Mouse (Mus musculus) myocyte (in vitro differentiated cells): Measurements from ENCODE around the gene Cdh1. TPM values are rescaled to one million over a fixed set of nuclear protein-coding genes. Genes with fewer than 3 reads are reported as not detected.

Experiments used
- H3K27me3 ChIP-seq: one replicate; pipeline ENCODE4 v1.6.1; 2011; ENCODE audit not compliant: control insufficient read depth, insufficient read depth, insufficient read length
- H3K36me3 ChIP-seq: one replicate; pipeline ENCODE4 v1.6.1; 2011; ENCODE audit not compliant: control insufficient read depth, insufficient read depth
- H3K4me2 ChIP-seq: one replicate; pipeline ENCODE4 v1.6.1; 2011; ENCODE audit warnings: low read depth, control low read depth
- H3K4me3 ChIP-seq: one replicate; pipeline ENCODE4 v1.5.1; 2011; ENCODE audit warnings: mild to moderate bottlenecking, control low read depth, moderate library complexity
- H3K79me2 ChIP-seq: one replicate; pipeline ENCODE4 v1.6.1; 2011; ENCODE audit not compliant: control insufficient read depth, insufficient read depth
- H3ac ChIP-seq: one replicate; pipeline ENCODE4 v1.6.1; 2011; ENCODE audit not compliant: control insufficient read depth, insufficient read length
- CEBPB ChIP-seq: IDR thresholded peaks from 2 replicates; pipeline ENCODE4 v1.6.1; 2011; ENCODE audit warnings: mild to moderate bottlenecking, moderate library complexity; ENCODE audit not compliant: poor library complexity, insufficient read depth, severe bottlenecking
- E2F4 ChIP-seq: IDR thresholded peaks from one replicate; pipeline ENCODE4 v1.6.1; 2011; ENCODE audit warnings: mild to moderate bottlenecking, control low read depth, moderate library complexity; ENCODE audit not compliant: insufficient read depth
- MAX ChIP-seq: IDR thresholded peaks from one replicate; pipeline ENCODE4 v1.6.1; 2011; ENCODE audit warnings: low read depth, mild to moderate bottlenecking, control low read depth
- MYOD1 ChIP-seq, 3 experiments: IDR thresholded peaks; one replicate each; pipeline ENCODE4 v1.6.1; 2011; ENCODE audit warnings: control low read depth in 2 of 3, low read depth in 2 of 3, mild to moderate bottlenecking in 2 of 3, moderate library complexity in 1 of 3; ENCODE audit not compliant: insufficient read length in 2 of 3, control insufficient read depth in 1 of 3
- MYOG ChIP-seq, 3 experiments: IDR thresholded peaks; one replicate each; pipeline ENCODE4 v1.6.1; 2011; ENCODE audit warnings: control low read depth in 2 of 3, low read depth in 2 of 3, mild to moderate bottlenecking in 2 of 3; ENCODE audit not compliant: insufficient read length in 2 of 3, control insufficient read depth in 1 of 3, insufficient read depth in 1 of 3
- POLR2A ChIP-seq: IDR thresholded peaks from one replicate; pipeline ENCODE4 v1.6.1; 2011; ENCODE audit warnings: low read depth, mild to moderate bottlenecking, control low read depth, moderate library complexity; ENCODE audit not compliant: insufficient read length
- POLR2AphosphoS2 ChIP-seq: IDR thresholded peaks from one replicate; pipeline ENCODE4 v1.6.1; 2011; ENCODE audit warnings: low read depth, control low read depth; ENCODE audit not compliant: insufficient read length
- REST ChIP-seq: IDR thresholded peaks from one replicate; pipeline ENCODE4 v1.6.1; 2011; ENCODE audit warnings: mild to moderate bottlenecking, control low read depth, moderate library complexity; ENCODE audit not compliant: insufficient read depth, insufficient read length
- SRF ChIP-seq: IDR thresholded peaks from one replicate; pipeline ENCODE4 v1.6.1; 2011; ENCODE audit warnings: low read depth; ENCODE audit not compliant: control insufficient read depth, insufficient read length
- TCF12 ChIP-seq: IDR thresholded peaks from one replicate; pipeline ENCODE4 v1.6.1; 2011; ENCODE audit warnings: mild to moderate bottlenecking, control low read depth; ENCODE audit not compliant: poor library complexity, insufficient read depth, severe bottlenecking
- TCF3 ChIP-seq: IDR thresholded peaks from one replicate; pipeline ENCODE4 v1.6.1; 2011; ENCODE audit warnings: low read depth, control low read depth; ENCODE audit not compliant: insufficient read length
- USF1 ChIP-seq: IDR thresholded peaks from one replicate; pipeline ENCODE4 v1.6.1; 2011; ENCODE audit warnings: low read depth, mild to moderate bottlenecking, control low read depth, moderate library complexity
- polyA plus RNA-seq: library from polyadenylated mRNA; unstranded; fragments of >200 nt; fragmentation: generic; extraction: Trizol; gene quantifications from one replicate; pipeline ENCODE4 v1.2.1, GENCODE M21; 2012; ENCODE audit warnings: missing spikeins

Cdh1 gene
- polyA plus RNA-seq = 0.11 TPM

DNA sequence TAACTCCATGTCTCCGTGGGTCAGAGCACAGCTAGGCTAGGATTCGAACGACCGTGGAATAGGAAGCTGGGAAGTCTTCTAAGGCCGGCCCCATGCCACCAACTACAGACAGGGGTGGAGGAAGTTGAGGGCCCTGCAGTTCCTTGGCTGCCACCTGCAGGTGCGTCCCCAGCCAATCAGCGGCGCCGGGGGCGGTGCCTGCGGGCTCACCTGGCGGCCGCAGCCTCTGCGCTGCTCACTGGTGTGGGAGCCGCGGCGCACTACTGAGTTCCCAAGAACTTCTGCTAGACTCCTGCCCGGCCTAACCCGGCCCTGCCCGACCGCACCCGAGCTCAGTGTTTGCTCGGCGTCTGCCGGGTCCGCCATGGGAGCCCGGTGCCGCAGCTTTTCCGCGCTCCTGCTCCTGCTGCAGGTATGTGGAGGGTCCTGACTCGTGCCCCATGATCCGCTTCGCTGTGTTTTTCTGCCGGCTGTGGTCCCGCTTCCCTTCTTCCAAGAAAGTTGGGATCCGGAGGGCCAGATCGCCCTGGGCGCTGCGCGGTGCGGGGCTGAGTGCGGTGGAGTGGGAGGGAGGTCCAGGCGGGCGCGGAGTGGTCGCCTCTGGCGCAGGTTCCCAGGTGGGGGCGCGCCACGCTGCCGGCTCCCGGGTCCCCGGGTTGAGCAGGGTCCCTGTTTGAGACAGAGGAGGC lies at the start of gene Cdh1:
Cdh1 (plus strand) TSS at position 221 of the 689 bp plus-strand sequence.
- Histone ChIP-seq H3ac (no peak within 1 kb of the TSS), H3K4me3 (no peak within 1 kb of the TSS), H3K79me2 (no peaks in the 10 kb centered on the region), H3K4me2 (no peak within 1 kb of the TSS), H3K27me3 (no peaks in the 10 kb centered on the region), H3K36me3 (no peaks in the 10 kb centered on the region)
- TF ChIP-seq POLR2AphosphoS2 (no peak), POLR2A (no peak), USF1 (no peak), TCF3 (no peak), TCF12 (no peak), MYOD1 (IDR thresholded peaks at IDR 0.05; ENCODE audit: control insufficient read depth in 1 of 3, insufficient read length in 2 of 3, low read depth in 2 of 3) (no peak), CEBPB (no peak), E2F4 (no peak), REST (no peak), SRF (no peak), MYOG (IDR thresholded peaks at IDR 0.05; ENCODE audit: control insufficient read depth in 1 of 3, insufficient read depth in 1 of 3, insufficient read length in 2 of 3, low read depth in 2 of 3) (no peak), MAX (no peak)

DNA sequence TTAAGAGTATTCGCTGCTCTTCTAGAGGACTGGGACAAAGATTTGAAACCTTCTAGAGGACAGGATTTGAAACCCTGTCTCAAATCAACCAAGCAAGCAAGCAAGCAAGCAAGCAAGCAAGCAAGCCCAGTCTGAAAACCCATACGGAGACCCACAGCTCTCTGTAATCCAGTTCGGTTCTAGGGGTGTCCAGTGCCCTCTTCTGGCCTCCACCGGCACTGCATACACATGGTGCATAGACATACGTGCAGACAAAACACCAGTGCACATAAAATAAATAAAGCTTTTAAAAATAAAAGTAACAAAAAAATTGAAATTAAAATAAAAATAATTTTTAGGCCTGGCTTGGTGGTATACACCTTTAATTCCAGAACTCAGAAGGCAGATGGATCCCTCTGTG lies 49.1 kb upstream of the Cdh1 start:
- no peak overlapping the region for H3ac ChIP-seq
- H3K27me3 ChIP-seq = no peaks in the 10 kb centered on the region
- no peak for TF ChIP-seq TCF3
- TF ChIP-seq E2F4 = no peak
- TF ChIP-seq REST = no peak
- no peak for TF ChIP-seq MYOG (IDR thresholded peaks at IDR 0.05; ENCODE audit: control insufficient read depth in 1 of 3, insufficient read depth in 1 of 3, insufficient read length in 2 of 3, low read depth in 2 of 3)
- H3K4me3 ChIP-seq = no peak overlapping the region
- H3K36me3 ChIP-seq = no peaks in the 10 kb centered on the region
- no peak overlapping the region for H3K4me2 ChIP-seq
- H3K79me2 ChIP-seq = no peaks in the 10 kb centered on the region

DNA sequence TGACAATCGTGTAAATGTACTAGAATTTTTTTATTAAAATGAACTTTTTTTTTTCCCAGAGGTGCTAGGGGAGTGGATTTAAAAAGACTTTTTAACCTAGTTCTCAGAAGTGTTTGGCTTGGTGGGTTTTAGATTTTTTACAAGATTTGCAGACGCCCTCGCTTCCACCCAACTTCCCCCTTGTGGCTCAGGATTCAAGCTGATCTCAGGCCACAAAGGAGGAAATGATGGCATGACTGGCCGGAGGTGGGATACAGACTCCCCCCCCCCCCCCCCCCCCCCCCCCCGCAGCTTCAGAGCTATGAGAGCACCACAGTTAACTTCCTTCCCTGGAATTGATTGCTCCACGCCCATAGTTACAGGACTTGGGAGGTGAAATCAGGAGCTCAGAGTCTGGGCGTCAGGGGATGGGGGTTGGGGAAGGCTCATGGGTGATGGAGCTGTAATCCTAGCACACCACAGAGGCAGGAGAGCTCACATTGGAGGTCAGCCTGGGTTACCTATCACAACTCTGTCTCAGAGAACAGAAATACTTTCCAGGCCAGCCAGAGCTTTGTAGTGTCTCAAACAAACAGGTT lies 47.0 kb upstream of the Cdh1 start:
- TF ChIP-seq TCF3 (no peak), CEBPB (no peak)
- Histone ChIP-seq H3K4me2 (no peak overlapping the region), H3ac (no peak overlapping the region), H3K36me3 (no peaks in the 10 kb centered on the region), H3K27me3 (no peaks in the 10 kb centered on the region), H3K4me3 (no peak overlapping the region), H3K79me2 (no peaks in the 10 kb centered on the region)

DNA sequence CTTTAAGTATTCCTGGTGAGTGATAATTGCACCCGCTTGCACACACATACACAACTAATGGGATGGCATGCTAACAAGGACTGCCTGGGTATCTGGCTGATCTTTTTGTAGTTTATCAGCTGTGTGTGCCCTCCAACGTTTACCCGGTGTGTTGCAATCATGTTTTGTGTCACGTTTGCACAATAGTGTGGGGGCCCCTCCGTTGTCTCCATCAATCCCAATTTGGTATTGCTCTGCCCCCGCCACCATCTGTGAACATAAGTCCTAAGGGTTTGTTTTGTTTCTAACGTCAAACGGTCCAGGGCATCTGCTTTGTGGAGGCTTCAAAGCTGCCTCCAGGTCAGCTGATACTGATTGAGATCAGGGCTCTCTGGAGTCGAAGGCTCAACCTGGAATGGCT lies 43.3 kb upstream of the Cdh1 start:
- Histone ChIP-seq H3K79me2 (no peaks in the 10 kb centered on the region), H3K4me2 (no peak overlapping the region), H3ac (no peak overlapping the region), H3K27me3 (no peaks in the 10 kb centered on the region), H3K36me3 (no peaks in the 10 kb centered on the region), H3K4me3 (no peak overlapping the region)
- no peak for TF ChIP-seq USF1
- TF ChIP-seq MYOG (IDR thresholded peaks at IDR 0.05; ENCODE audit: control insufficient read depth in 1 of 3, insufficient read depth in 1 of 3, insufficient read length in 2 of 3, low read depth in 2 of 3) = no peak
- TF ChIP-seq CEBPB = no peak
- TF ChIP-seq MAX = no peak
- no peak for TF ChIP-seq E2F4
- TF ChIP-seq MYOD1 (IDR thresholded peaks at IDR 0.05; ENCODE audit: control insufficient read depth in 1 of 3, insufficient read length in 2 of 3, low read depth in 2 of 3) = no peak
- TF ChIP-seq REST = no peak
- no peak for TF ChIP-seq TCF12
- TF ChIP-seq POLR2A = no peak
- TF ChIP-seq TCF3 = no peak
- TF ChIP-seq SRF = no peak
- TF ChIP-seq POLR2AphosphoS2 = no peak

DNA sequence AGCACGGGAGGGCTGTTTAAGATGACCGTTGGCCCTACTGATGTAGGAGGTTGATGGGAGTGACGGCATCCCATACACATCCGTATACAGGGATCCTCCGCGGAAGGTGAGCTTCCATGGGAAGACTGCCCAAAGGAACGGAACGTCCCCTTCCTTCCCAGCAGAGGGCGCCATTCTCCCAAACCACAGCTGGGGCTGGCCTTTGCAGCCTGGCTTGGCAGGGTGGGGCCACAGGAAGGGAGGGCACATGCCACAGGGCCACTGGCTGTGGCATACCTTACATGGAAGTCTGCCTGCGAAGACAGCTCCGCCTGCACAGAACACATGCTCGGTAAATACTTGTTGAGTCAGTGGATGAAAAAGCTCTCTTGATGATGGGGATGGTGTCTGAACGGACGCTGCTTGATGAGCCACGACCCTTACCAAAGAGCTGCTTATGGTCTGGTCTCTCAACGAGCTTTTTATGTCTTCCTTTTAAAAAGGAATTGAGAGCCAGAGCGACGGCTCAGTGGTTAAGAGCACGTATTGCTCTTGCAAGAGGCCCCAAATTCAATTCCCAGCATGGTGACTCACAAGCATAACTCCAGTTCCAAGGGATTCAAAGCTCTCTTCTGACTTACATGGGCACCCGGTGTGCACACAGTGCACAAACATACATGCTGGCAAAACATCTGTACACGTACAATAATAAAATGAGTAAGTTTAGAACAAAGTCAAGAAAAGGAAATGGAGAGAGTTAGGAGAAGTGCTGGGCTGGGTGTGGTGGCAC lies 41.9 kb upstream of the Cdh1 start:
- Histone ChIP-seq H3K4me3 (no peak overlapping the region), H3K36me3 (no peaks in the 10 kb centered on the region), H3K27me3 (no peaks in the 10 kb centered on the region), H3K4me2 (peak overlapping the region; percentile 73), H3K79me2 (no peaks in the 10 kb centered on the region), H3ac (no peak overlapping the region)
- TF ChIP-seq TCF12 (no peak), E2F4 (no peak), TCF3 (no peak), USF1 (peak; percentile 1), POLR2A (peak; percentile 33), MYOG (IDR thresholded peaks at IDR 0.05; ENCODE audit: control insufficient read depth in 1 of 3, insufficient read depth in 1 of 3, insufficient read length in 2 of 3, low read depth in 2 of 3) (peak in 2 of 3 experiments; percentile 38 to 86), REST (no peak), MYOD1 (IDR thresholded peaks at IDR 0.05; ENCODE audit: control insufficient read depth in 1 of 3, insufficient read length in 2 of 3, low read depth in 2 of 3) (peak in 2 of 3 experiments; percentile 51 to 68), POLR2AphosphoS2 (no peak), CEBPB (no peak), MAX (peak; percentile 47), SRF (peak; percentile 97)
